Mouse (Mus musculus) testis, adult 2 months (tissue): Measurements from ENCODE around the gene Sept8. TPM values are rescaled to one million over a fixed set of nuclear protein-coding genes. Genes with fewer than 3 reads are reported as not detected.

Source experiments
- H3K27ac ChIP-seq: fragments of 200-500 bp; 2 replicates; pipeline ENCODE4 v1.5.1; 2012; ENCODE audit warnings: low read depth, low read length; ENCODE audit not compliant: control insufficient read depth, insufficient read depth
- H3K27me3 ChIP-seq: fragments of 200-500 bp; 2 replicates; pipeline ENCODE4 v1.6.1; 2012; ENCODE audit warnings: mild to moderate bottlenecking, low read length, moderate library complexity; ENCODE audit not compliant: control insufficient read depth, insufficient read depth
- H3K36me3 ChIP-seq: fragments of 200-500 bp; 2 replicates; pipeline ENCODE4 v1.6.1; 2012; ENCODE audit warnings: mild to moderate bottlenecking, low read length; ENCODE audit not compliant: control insufficient read depth, insufficient read depth
- H3K4me1 ChIP-seq: fragments of 200-500 bp; 2 replicates; pipeline ENCODE4 v1.6.1; 2012; ENCODE audit warnings: low read length; ENCODE audit not compliant: control insufficient read depth, insufficient read depth
- H3K4me3 ChIP-seq: fragments of 200-500 bp; 2 replicates; pipeline ENCODE4 v1.5.1; 2012; ENCODE audit warnings: low read depth, mild to moderate bottlenecking, low read length, moderate library complexity, mixed read lengths; ENCODE audit not compliant: control insufficient read depth
- CTCF ChIP-seq: fragments of 200-500 bp; IDR thresholded peaks from 2 replicates; pipeline ENCODE4 v1.5.1; 2012; ENCODE audit warnings: low read depth, mild to moderate bottlenecking, inconsistent platforms, low read length, moderate library complexity; ENCODE audit not compliant: control insufficient read depth, insufficient read depth, insufficient replicate concordance
- POLR2A ChIP-seq: fragments of 200-500 bp; IDR thresholded peaks from 2 replicates; pipeline ENCODE4 v1.6.1; 2012; ENCODE audit warnings: low read depth, mild to moderate bottlenecking, inconsistent platforms, low read length, moderate library complexity; ENCODE audit not compliant: control insufficient read depth
- polyA plus RNA-seq: library from polyadenylated mRNA; depleted of rRNA; stranded (reverse); fragments of >200 nt; gene quantifications from 2 replicates; pipeline ENCODE4 v1.2.3, GENCODE M21; 2012

The Sept8 gene
- polyA plus RNA-seq, 1 experiment: 3.2 TPM

DNA sequence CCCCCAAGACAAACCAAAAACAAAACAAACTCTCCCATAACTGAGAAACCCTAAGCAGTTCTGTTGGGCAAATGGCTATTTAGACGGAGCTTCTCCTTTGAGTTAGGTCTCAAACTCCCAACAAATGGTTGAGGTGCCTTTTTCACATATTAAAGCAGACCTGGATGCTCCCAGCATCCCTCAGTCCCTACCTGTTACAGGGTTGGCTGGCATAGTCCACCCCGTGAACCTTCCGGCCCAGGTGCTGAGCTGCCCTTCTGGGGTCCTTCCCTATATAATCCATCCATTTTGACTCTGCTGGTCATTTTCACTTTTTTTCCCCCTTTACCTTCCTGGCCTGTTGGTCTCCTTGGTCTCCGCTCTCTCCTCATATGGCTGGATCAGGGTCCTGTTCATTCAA is 47.6 kb downstream of the Sept8 start:
- TF ChIP-seq CTCF (no peak), POLR2A (no peak)
- H3K4me3 ChIP-seq: peak overlapping the region; percentile 97

DNA sequence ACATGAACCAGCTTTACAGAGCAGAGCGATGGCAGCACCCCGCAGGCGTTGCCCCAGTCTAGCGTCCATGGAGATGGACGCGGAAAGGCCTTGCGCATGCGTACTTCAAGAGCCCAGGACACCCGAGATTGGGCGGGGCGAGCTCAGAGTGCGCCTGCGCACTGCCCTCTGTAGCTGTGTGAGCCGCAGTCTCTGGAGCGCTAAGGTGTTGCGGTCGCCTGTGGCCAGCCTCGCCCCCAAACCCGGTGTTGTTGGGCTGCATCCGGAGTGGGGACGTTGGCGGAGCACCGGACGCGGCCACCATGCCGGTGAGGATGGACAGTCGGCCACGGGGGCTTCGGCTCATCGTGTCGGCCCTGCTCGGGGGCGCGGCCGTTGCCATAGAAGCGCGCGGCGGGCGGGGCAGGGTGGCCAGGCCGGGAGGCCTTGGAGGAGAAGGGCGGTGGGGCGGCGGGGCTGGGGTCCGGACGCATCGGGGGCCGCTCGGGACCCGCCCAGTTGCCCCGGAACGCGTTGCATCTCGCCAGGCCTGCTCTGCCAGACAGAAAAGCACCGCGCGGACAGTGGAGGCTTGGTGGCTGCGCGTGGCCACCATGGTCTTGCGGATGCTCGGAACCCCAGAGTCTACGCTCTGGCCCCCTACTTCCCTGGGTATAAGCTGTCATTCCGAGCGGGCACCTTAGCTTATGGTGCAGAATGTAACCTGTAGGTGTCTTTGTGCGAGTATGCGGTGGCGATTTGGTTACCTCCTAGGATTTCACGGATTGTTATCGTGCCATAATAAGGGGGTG is 48.4 kb downstream of the Sept8 start, which contains the start of gene Kif3a:
TSS of gene Kif3a (plus strand) at position 156 of the 791 bp plus-strand sequence.
- Histone ChIP-seq H3K27ac (peak within 1 kb of the TSS; percentile 95), H3K36me3 (peaks cover 1% of the 10 kb centered on the region), H3K4me3 (peak within 1 kb of the TSS; percentile 97), H3K4me1 (peaks cover 2% of the 10 kb centered on the region; the same call in 1 of the 2 replicates), H3K27me3 (no peaks in the 10 kb centered on the region)
- TF ChIP-seq POLR2A (no peak; the same call in none of the 2 replicates), CTCF (no peak)

More for the DNA sequence above, 47.6 kb downstream of the Sept8 start:
- H3K4me1 ChIP-seq: peaks cover 2% of the 10 kb centered on the region; the same call in 1 of the 2 replicates
- H3K27me3 ChIP-seq: no peaks in the 10 kb centered on the region
- peaks cover 1% of the 10 kb centered on the region for H3K36me3 ChIP-seq
- peak overlapping the region; percentile 24; the same call in 1 of the 2 replicates for H3K27ac ChIP-seq

DNA sequence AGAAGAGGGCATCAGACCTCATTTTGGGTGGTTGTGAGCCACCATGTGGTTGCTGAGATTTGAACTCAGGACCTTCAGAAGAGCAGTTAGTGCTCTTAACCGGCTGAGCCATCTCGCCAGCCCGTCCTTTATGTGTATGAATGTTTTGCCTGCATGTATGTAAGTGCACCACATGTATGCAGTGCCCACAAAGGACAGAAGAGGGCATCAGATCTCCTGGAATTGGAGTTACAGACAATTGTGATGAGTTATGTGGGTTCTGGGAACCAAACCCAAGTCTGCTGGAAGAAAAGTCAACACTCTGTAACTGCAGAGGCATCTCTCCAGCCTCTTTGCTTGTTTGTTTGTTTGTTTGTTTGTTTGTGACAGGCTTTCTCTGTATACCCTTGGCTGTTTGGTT is 61.5 kb downstream of the Sept8 start:
- Histone ChIP-seq H3K27ac (no peak overlapping the region), H3K36me3 (peaks cover 6% of the 10 kb centered on the region), H3K4me3 (no peak overlapping the region), H3K4me1 (no peaks in the 10 kb centered on the region), H3K27me3 (no peaks in the 10 kb centered on the region)
- TF ChIP-seq CTCF (no peak), POLR2A (no peak)

DNA sequence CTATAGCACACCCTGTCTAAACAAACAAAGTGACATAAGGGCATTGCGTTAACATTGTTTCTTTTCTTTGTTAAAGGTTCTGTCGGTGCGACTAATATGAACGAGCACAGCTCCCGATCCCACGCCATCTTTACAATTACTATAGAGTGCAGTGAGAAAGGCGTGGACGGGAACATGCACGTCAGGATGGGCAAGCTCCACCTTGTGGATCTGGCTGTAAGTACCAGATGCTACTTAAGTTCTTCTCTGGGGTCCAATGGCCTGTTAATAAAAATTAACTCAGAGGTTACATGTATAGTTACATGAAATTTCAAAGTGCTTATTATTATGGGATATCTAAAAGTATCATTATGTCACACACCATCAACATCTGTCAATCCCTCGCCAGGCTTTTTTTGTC is 64.1 kb downstream of the Sept8 start:
- Histone ChIP-seq H3K36me3 (peaks cover 6% of the 10 kb centered on the region), H3K4me1 (no peaks in the 10 kb centered on the region), H3K27ac (no peak overlapping the region), H3K4me3 (no peak overlapping the region), H3K27me3 (no peaks in the 10 kb centered on the region)
- TF ChIP-seq POLR2A (no peak), CTCF (no peak)

DNA sequence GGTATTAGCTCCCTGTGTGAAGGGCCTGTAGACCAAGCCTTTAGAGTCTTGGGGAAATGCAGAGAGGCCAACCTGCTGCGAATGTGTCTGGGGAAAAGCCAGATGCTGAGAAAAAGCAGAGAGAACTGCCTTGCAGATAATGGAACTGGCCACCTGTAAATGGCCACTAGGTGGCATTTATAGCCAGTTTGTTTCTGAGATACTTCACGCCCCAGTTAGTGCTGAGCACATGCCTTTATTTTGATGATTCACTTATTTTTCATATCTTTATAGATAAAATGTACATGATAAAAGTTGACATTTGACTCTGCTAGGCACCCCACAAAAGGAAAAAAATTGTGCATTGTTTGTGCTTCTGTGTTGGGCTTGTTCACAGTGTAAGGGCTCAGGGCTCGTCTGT is 65.8 kb downstream of the Sept8 start:
- Histone ChIP-seq H3K27ac (no peak overlapping the region), H3K36me3 (peaks cover 8% of the 10 kb centered on the region), H3K4me3 (no peak overlapping the region), H3K27me3 (no peaks in the 10 kb centered on the region), H3K4me1 (no peaks in the 10 kb centered on the region)
- no peak for TF ChIP-seq CTCF
- no peak for TF ChIP-seq POLR2A

DNA sequence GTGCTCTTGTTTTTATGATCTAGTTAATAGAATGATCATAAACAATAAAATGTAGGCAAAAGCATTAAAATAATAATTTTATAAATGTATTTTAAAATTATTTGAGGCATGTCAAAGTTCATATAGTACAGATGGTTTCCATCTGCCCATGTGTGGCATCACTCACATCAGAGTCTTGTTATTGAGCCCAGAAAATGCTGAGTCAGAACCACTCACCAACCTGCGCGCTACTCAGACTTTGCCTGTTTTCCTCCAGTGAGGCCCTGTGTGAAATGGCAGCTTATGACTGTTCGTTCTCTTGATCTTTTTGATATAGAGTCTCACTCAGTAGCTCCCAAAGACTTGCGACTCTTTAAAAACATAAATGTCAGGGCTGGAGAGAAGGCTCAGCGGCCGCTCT is 66.5 kb downstream of the Sept8 start:
- no peak for TF ChIP-seq CTCF
- no peak for TF ChIP-seq POLR2A
- Histone ChIP-seq H3K27me3 (no peaks in the 10 kb centered on the region), H3K27ac (no peak overlapping the region), H3K36me3 (peaks cover 8% of the 10 kb centered on the region), H3K4me3 (no peak overlapping the region), H3K4me1 (no peaks in the 10 kb centered on the region)

DNA sequence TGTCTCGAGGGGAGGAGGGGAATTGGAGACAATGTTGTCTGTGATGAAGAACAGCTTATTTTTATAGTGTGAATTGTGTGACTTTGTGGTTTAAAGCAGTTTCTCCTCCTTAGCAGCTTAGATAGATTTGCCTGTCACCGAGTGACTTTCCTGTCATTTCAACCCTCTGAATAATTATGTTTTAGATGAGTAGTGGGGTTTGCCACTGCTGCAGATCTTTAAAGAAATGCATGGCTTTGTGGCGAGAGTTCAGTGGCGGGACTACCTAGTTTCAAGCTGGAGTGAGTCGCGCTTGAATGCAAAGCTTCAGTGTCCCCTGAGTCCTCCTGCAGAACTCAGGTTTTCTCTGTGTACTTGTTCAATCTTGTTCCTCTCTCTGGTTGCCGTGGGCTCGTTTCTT is 69.2 kb downstream of the Sept8 start:
- TF ChIP-seq CTCF: no peak
- TF ChIP-seq POLR2A: no peak
- Histone ChIP-seq H3K4me3 (no peak overlapping the region), H3K27me3 (no peaks in the 10 kb centered on the region), H3K36me3 (peaks cover 8% of the 10 kb centered on the region), H3K27ac (no peak overlapping the region), H3K4me1 (no peaks in the 10 kb centered on the region)
